Mouse (Mus musculus): Measurements from ENCODE around the gene Spata9.
"Not testable (repeated sequence)": the region's sequence is repeated elsewhere in the genome, so short reads cannot be mapped to it uniquely, and the experiment has no call there.

Spata9 gene

DNA sequence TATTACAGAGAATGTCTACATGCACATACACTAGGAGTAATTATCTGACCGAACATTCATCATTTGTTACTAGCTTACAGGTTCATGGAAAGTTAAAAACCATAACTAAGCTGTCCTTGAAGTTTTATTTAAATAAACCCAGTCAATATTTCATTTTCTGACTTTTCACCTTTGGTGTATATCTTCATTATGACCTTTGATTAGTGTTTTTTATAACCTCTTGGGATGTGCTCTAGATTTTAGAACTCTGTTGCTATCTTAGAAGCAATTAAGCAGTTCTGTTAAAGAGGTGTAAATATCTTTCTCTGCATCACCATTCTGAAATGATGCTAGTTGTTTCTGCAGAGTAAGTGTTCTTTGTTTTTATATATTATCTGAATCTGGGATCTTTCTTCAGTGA is at the start of gene Spata9:
Gene Spata9 (plus strand): TSS at position 301 of the 400 bp plus-strand sequence.
- DNase-seq (ENCODE audit: low read depth, low spot score) = no peak

- peak; percentile 14 for DNase-seq (ENCODE audit: low read depth, low spot score)
Measured at GRCm38 (mm10) chr13:75927951-75928350, 39.0 kb upstream of the Spata9 start.

DNA sequence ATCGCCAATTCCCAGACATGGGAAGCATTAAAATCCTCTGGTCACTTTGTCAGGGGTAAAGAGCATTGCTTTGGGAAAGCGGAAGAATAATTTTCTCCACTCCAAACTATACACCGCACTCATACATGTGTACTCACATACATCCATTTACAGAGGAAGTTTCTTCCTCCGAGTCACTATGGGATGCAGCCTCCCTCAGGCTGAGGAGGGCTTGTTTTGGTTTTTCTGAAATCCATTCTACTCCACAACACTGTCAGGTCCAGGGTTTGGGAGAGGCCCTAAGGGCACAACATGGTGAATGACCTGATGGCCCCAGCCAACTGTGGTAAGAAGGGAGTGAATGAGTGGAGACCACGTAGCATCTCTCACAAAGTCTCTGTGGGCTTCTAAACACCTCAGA is 37.9 kb upstream of the Spata9 start:
- DNase-seq (ENCODE audit: low read depth, low spot score) = not testable (repeated sequence)

GRCm38 (mm10) chr13:75930023-75930422 is 36.9 kb upstream of the Spata9 start:
- DNase-seq (ENCODE audit: low read depth, low spot score) = no peak

DNA sequence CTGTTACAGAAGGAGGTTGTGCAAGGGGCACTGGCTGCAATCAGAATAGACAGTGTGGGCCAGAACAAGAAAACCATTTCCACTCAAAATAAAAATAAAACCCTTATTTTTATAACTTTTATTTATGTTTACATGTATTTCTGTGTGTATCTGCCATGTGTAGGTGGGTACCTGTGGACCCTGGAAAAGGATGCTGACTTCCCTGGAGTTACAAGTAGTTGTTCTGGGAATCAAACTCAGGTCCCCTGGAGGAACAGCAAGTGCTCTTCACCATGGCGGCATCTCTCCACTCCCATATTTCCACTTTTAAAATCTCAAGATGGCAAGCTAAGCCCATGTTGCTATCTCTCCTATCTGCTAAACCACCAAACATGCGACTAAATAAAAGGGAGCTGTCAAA is 36.3 kb upstream of the Spata9 start:
- no peak for DNase-seq (ENCODE audit: low read depth, low spot score)

GRCm38 (mm10) chr13:75931073-75931472 is 35.9 kb upstream of the Spata9 start:
- peak; percentile 75 for DNase-seq (ENCODE audit: low read depth, low spot score)

- peak; percentile 28 for DNase-seq (ENCODE audit: low read depth, low spot score)
Measured at GRCm38 (mm10) chr13:75933287-75933686, 33.7 kb upstream of the Spata9 start.

GRCm38 (mm10) chr13:75938866-75939265 is 28.1 kb upstream of the Spata9 start:
- no peak for DNase-seq (ENCODE audit: low read depth, low spot score)

DNA sequence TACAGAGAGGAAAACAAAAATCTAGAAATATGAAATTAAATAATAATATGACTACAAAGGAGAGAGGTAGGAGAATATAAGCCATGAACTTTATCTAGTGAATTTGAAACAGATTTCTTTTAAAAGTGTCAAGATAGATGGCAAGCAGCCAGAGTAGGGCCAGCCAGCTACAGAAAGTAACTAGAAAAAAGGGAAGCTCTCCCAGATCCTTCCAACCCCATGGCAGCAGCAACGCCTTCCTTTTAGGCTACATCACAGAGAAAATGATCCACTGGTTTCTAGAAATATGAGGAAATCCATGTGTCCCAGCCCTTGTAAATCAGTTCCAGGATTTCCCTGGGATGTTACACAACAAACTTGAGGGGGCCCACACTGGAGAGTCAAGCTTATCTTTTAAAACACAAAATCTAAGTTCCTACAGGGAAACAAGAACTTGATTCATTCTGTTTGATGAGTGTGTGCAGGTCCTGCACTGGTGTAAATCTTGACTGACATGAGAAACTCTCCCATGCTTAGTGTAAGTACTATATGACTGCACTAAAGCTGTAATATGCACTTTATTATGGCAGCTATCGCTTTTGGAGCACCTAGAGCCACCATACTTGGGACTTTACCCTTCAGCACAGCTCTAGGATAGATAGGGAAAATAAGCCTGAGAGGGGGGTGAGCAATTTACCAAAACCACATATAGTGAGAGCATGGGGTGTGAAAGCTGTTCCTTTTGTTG is 26.0 kb upstream of the Spata9 start:
- DNase-seq (ENCODE audit: low read depth, low spot score) = peak; percentile 18

GRCm38 (mm10) chr13:75941518-75942295 is 25.2 kb upstream of the Spata9 start:
- DNase-seq (ENCODE audit: low read depth, low spot score) = peak; percentile 37

GRCm38 (mm10) chr13:75942731-75943130 is 24.2 kb upstream of the Spata9 start:
- peak; percentile 13 for DNase-seq (ENCODE audit: low read depth, low spot score)

- DNase-seq (ENCODE audit: low read depth, low spot score) = peak; percentile 76
Measured at GRCm38 (mm10) chr13:75943189-75944043, 23.5 kb upstream of the Spata9 start, which contains the start of gene Rhobtb3. Rhobtb3 (minus strand) TSS chr13:75943925.

DNA sequence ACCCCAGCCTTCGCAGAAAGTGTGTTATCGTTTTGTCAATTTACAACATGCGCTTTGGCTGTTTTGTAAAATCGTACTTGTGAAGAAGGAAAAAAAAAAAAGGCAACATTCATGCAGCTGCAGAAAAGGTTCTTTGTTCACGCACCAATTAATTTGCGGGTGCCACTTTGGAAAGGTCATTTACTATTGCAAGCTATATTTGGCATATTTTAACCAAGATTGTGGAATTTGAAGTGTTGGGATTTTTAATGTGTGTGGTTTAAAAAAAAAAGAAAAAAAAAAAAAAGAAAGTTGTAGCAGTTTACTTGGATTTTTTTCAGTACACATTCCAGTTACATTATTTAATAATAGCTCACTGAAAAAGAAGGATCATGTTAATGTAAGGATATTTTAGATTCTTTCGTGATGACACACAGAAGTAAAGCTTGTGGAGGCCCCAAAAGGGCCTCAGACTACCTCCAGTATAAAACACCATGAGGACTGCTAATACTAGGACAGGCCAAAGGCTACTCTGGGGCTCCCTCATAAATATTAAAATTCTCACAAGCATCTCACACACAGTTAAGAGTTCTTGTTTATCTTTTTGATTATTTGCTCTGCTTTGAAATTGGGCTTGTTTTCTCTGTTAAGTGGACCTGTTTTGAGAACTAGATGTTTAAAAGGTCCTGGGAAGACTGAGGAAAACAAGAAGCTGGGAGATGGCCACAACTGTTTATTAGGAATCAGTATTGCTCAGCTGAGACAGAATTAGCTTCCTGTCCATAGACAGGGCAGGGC is 22.7 kb upstream of the Spata9 start:
- no peak for DNase-seq (ENCODE audit: low read depth, low spot score)

DNA sequence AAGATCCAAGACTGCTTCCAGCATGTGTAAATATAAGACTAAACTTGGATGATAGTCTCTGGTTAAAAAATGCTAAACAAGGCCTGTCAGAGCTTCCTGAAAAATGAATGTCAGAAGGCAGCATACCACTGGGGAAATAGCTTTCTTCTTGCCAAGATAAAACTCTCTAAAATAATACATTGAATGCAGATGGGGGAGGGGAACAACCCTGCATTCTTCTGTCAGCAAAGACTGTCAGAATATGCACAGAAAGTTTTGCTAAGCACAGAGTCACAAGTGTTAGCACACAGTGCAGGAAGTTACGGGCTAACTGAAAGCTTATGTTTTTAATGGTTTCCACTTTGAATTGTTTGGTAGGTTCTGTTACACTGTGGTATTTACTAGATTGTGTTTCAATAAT is 16.7 kb upstream of the Spata9 start:
- DNase-seq (ENCODE audit: low read depth, low spot score) = no peak

- no peak for DNase-seq (ENCODE audit: low read depth, low spot score)
Measured at GRCm38 (mm10) chr13:75955357-75955992, 11.5 kb upstream of the Spata9 start.

DNA sequence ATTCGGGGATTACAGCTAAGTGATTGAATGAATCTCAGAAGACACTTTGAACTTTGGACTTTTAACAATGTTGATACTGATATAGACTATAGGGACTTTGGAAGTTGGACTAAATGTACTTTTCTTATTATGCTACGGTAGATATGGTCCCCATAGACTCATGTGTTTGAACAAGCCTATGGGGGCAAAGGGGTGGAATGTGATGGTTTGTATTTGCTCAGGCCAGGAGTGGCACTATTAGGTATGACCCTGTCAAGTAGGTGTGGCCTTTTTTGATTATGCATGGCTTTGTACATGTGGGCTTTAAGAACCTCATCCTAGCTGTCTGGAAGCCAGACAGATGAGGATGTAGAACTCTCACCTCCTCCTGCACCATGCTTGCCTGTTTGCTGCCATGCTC is 7.5 kb downstream of the Spata9 start:
- no peak for DNase-seq (ENCODE audit: low read depth, low spot score)

DNA sequence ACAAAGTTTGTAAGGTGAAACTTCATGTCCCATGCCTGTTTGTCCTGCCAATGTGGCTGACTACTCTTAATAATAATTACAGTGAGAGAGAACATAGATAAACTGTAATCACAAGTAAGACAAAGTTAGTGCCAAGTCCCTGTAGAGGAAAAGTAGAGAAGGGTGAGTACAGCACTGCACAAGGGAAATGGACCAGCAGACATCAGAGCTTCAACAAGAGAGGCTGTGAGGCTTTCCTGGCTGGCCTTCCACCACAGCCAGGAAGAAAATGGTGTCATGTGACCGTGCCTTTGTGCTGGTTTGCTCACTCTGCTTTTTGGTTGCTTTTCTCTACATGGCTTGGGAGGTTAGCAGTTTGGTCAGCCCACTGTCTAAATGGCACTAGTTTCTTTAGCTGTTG is 8.7 kb downstream of the Spata9 start:
- DNase-seq (ENCODE audit: low read depth, low spot score) = no peak

DNA sequence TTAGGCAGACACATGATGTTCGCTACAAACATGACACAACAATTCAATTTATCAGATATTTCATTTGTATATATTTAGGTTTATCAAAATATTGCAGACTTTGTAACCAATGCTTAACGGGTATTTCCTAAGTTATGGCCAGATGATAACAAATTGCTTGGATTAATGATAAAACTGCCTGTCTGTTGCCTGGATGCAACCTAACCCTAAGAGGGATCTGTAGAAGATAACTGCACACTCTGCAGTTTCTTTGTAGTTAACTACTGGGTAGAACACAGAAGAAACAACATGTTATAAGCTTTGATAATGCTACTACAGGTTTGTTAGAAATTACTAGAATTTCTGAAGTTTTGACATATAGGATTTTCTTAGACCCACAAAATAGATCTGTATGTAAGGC is 9.3 kb downstream of the Spata9 start:
- DNase-seq (ENCODE audit: low read depth, low spot score) = no peak

DNA sequence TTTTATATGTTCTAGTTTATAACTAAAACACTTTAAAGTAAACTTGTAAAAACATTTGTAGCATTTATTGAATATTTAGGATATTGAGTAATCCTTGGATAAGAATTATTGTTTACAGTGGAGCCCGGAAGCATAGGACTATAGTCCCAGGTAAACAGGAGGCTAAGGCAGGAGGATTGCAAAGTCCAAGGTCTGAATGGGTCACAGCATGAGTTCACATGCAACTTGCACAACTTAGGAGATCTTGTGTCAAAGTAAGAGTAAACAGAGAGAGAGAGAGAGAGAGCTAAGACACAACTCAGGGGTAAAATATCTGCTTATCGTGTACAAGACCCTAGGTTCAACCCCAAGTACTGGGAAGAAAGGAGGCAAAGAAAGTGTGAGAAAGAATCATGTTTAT is 9.7 kb downstream of the Spata9 start:
- no peak for DNase-seq (ENCODE audit: low read depth, low spot score)

DNA sequence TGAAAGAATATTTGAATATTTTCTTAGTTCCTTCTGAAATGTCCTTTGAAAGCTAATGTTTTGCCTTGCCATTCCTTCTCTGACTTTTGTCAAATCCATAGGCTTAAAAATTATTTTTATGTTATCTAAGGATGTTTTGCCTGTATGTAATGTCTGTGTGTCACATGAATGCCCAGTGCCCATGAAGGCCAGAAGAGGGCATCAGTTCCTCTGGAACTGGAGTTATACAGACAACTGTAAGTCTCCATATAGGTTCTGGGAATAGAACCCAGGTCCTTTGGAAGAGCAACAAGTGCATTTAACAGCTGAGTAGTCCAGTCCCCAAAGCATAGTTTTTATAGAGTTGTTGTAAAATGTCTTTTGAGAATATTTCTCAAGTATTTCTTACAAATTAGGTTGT is 15.0 kb downstream of the Spata9 start:
- peak; percentile 15 for DNase-seq (ENCODE audit: low read depth, low spot score)

GRCm38 (mm10) chr13:75988096-75988495 is 21.1 kb downstream of the Spata9 start:
- DNase-seq (ENCODE audit: low read depth, low spot score) = peak; percentile 66

All from brain, adult 2 months (tissue).